In the genomic region with DNA sequence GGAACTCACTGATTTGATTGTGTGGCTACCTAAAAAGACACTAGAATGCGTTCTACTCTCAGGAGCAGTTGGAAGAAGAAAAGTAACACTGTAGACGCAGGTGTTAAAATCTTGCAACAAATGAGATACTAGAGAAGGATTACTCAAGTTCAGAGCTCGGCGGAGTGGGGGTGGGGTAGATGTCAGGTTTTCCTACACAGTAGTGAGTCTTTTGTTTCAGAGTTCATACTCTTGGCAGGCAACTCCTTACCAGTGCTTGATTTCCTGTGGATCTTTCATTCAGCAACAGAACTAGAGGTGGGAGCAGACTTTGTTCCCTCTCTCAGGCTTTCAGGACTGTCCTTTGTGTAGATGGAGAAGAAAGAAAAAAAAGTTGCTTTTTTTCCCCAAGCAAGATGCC, we compare ENCODE assay signal across 13 mouse cellular contexts. TPM values are rescaled to one million over a fixed set of nuclear protein-coding genes. Genes with fewer than 3 reads are reported as not detected.
DNase-seq lines count a peak whose midpoint lies in the region; ATAC-seq and TF ChIP-seq lines count a peak whose summit lies in the region.
"Had no signal": no experiment of that assay in that cellular context is flagged by ENCODE, and none has a peak within 500 bp of the region (broad histone marks: within the 10 kb centered on the region; RNA-seq: fewer than 3 reads in every experiment).

No protein-coding gene starts in this region.

- H3K27me3 ChIP-seq in heart, embryonic 13.5 days (replicated peaks): no peaks in the 10 kb centered on the region
- H3K27me3 ChIP-seq in forebrain, embryonic 15.5 days: no peaks in the 10 kb centered on the region

- no peak for TF ChIP-seq POLR2A in lung, adult 2 months (IDR thresholded peaks at IDR 0.05; ENCODE audit: borderline replicate concordance, extremely low read depth, low read depth, low read length)

- no peak for DNase-seq in heart, postnatal 10 days
- DNase-seq in lung, adult 18-20 months: peak; percentile 22 to 53
- no peak for DNase-seq in lung, adult 2 months
- DNase-seq in lung, postnatal 10 days: peak; percentile 45
- DNase-seq in adrenal gland, postnatal 10 days: no peak
- no peak for DNase-seq in spleen, postnatal 14 days (ENCODE audit: low spot score in 2 of 2)
- DNase-seq: gastrocnemius, postnatal 25 days had no signal

- H3K36me3 ChIP-seq in heart, embryonic 13.5 days: no peaks in the 10 kb centered on the region; the same call in 1 of the 2 replicates
- H3K36me3 ChIP-seq in forebrain, embryonic 15.5 days: no peaks in the 10 kb centered on the region

- WGBS in heart, embryonic 13.5 days: 56% methylated on average over 4 of the region's 4 CpGs
- WGBS in lung, adult 2 months: 45% methylated on average over 4 of the region's 4 CpGs
- 19% methylated on average over 4 of the region's 4 CpGs for WGBS in forebrain, embryonic 15.5 days

- H3K4me1 ChIP-seq in heart, embryonic 13.5 days: peaks cover 80% of the 10 kb centered on the region
- peaks cover 15% of the 10 kb centered on the region for H3K4me1 ChIP-seq in lung, adult 2 months (ENCODE audit: control insufficient read depth, insufficient read depth, low read length)
- H3K4me1 ChIP-seq in forebrain, embryonic 15.5 days: peaks cover 55% of the 10 kb centered on the region

- intact Hi-C loops in heart, postnatal 10 days (cut with DNase I): no loop called here

- ATAC-seq in heart, embryonic 13.5 days (ENCODE audit: extremely low read depth, insufficient number of reproducible peaks, low FRiP score, low TSS enrichment): no peak
- ATAC-seq in forebrain, embryonic 15.5 days (replicated peaks): no peak
- ATAC-seq: CD4-positive, CD25-positive, alpha-beta regulatory T cell, adult 4 months; hindbrain, postnatal 0 days had no signal

- no peak overlapping the region for H3K4me3 ChIP-seq in heart, embryonic 13.5 days
- no peak overlapping the region for H3K4me3 ChIP-seq in lung, adult 2 months (replicated peaks; ENCODE audit: extremely low read depth, low read depth, low read length)
- no peak overlapping the region for H3K4me3 ChIP-seq in forebrain, embryonic 15.5 days

- peak overlapping the region; percentile 29; the same call in 1 of the 2 replicates for H3K9ac ChIP-seq in heart, embryonic 13.5 days
- H3K9ac ChIP-seq in forebrain, embryonic 15.5 days (replicated peaks): no peak overlapping the region
- H3K9ac ChIP-seq: liver, embryonic 14.5 days had no signal

- no peaks in the 10 kb centered on the region for H3K9me3 ChIP-seq in heart, embryonic 13.5 days
- H3K9me3 ChIP-seq in forebrain, embryonic 15.5 days: no peaks in the 10 kb centered on the region

- H3K27ac ChIP-seq in heart, embryonic 13.5 days (replicated peaks): peak overlapping the region; percentile 57
- 0 out of 2 replicates have a peak overlapping the region, but pooled peaks have one; percentile 27 for H3K27ac ChIP-seq in forebrain, embryonic 15.5 days (replicated peaks)
- H3K27ac ChIP-seq: hindbrain, postnatal 0 days; liver, embryonic 14.5 days had no signal

- no peak overlapping the region for H3K4me2 ChIP-seq in heart, embryonic 13.5 days
- no peak overlapping the region for H3K4me2 ChIP-seq in forebrain, embryonic 15.5 days (replicated peaks)

- TF ChIP-seq CTCF in lung, adult 2 months (IDR thresholded peaks at IDR 0.05; ENCODE audit: insufficient read depth, low read length): no peak

RNA-seq across cellular contexts. Expression of gene E130114P18Rik, which starts 46.6 kb away (rescaled TPM):
- 0.48 and 0.55 TPM in 2 replicates for polyA plus RNA-seq in heart, embryonic 13.5 days (2015; fragmentation: Nextera tagmentation; extraction: Ambion mirVana)
- total RNA-seq in heart, postnatal 10 days (2021): under 1 TPM; 0.34 to 0.47 TPM
- 0.17 TPM in 1 of 2 replicates, not detected in the other for polyA plus RNA-seq in lung, adult 2 months (2012; rRNA removed)
- 39.8 and 45.7 TPM in 2 replicates for polyA plus RNA-seq in forebrain, embryonic 15.5 days (2015; fragmentation: Nextera tagmentation; extraction: Ambion mirVana)
- under 1 TPM; 0.48 to 0.69 TPM for total RNA-seq in adrenal gland, postnatal 10 days (2021)
- polyA plus RNA-seq: CD4-positive, CD25-positive, alpha-beta regulatory T cell, adult 4 months; liver, embryonic 14.5 days; small intestine, adult 2 months had no signal

RNA-seq across cellular contexts. Expression of gene Nfia, which starts 51.9 kb away (rescaled TPM):
- polyA plus RNA-seq in heart, embryonic 13.5 days (2015; fragmentation: Nextera tagmentation; extraction: Ambion mirVana): 31.1 and 32.3 TPM in 2 replicates
- total RNA-seq in heart, postnatal 10 days (2021): 100 to 1,000 TPM; 196 to 199 TPM
- polyA plus RNA-seq in lung, adult 2 months (2012; rRNA removed): 52.7 and 57.7 TPM in 2 replicates
- polyA plus RNA-seq in forebrain, embryonic 15.5 days (2015; fragmentation: Nextera tagmentation; extraction: Ambion mirVana): 98.3 and 101 TPM in 2 replicates
- total RNA-seq in adrenal gland, postnatal 10 days (2021): 100 to 1,000 TPM; 212 to 228 TPM

Comparison
In these comparisons a context has a peak if more than half of its experiments do, and no peak if none do; other contexts are left out.
1. DNase-seq: peak in lung, adult 18-20 months (2 of 2) and lung, postnatal 10 days (single experiment); none in heart, postnatal 10 days (0 of 2), lung, adult 2 months (single experiment), adrenal gland, postnatal 10 days (single experiment) and spleen, postnatal 14 days (0 of 2).
2. RNA of gene E130114P18Rik, which starts 46.6 kb away (polyA plus RNA-seq): 39.8 to 45.7 TPM in forebrain, embryonic 15.5 days; 0.48 to 0.55 TPM in heart, embryonic 13.5 days and 0.17 TPM in lung, adult 2 months; every median in the first group is over 10 times any median in the second.